Mouse (Mus musculus) limb, embryonic 15.5 days (tissue): ENCODE data around the gene Fntb. TPM values are rescaled to one million over a fixed set of nuclear protein-coding genes. Genes with fewer than 3 reads are reported as not detected.

Source experiments
- ATAC-seq: fragments of 200-750 bp; cut with Nextera tagmentation; 2 replicates; pipeline ENCODE4 v1.8.0; 2017; ENCODE audit warnings: low read depth, moderate TSS enrichment; ENCODE audit not compliant: insufficient number of reproducible peaks, low FRiP score, low TSS enrichment
- H3K27ac ChIP-seq: fragments of 300-500 bp; sonication (generic); 2 replicates; pipeline ENCODE4 v1.5.1; 2015; ENCODE audit warnings: moderate library complexity, mild to moderate bottlenecking, inconsistent platforms
- H3K27me3 ChIP-seq: fragments of 300-500 bp; sonication (generic); 2 replicates; pipeline ENCODE4 v1.6.1; 2015; ENCODE audit warnings: inconsistent platforms
- H3K36me3 ChIP-seq: fragments of 300-500 bp; sonication (generic); 2 replicates; pipeline ENCODE4 v1.6.1; 2015; ENCODE audit warnings: inconsistent platforms
- H3K4me1 ChIP-seq: fragments of 300-500 bp; sonication (generic); 2 replicates; pipeline ENCODE4 v1.6.1; 2015; ENCODE audit warnings: inconsistent platforms
- H3K4me2 ChIP-seq: fragments of 300-500 bp; sonication (generic); 2 replicates; pipeline ENCODE4 v1.6.1; 2015; ENCODE audit warnings: mild to moderate bottlenecking, inconsistent platforms
- H3K4me3 ChIP-seq: fragments of 300-500 bp; sonication (generic); 2 replicates; pipeline ENCODE4 v1.5.1; 2015; ENCODE audit warnings: mild to moderate bottlenecking, inconsistent platforms
- H3K9ac ChIP-seq: fragments of 300-500 bp; sonication (generic); 2 replicates; pipeline ENCODE4 v1.6.1; 2015; ENCODE audit warnings: inconsistent platforms
- H3K9me3 ChIP-seq: fragments of 300-500 bp; sonication (generic); 2 replicates; pipeline ENCODE4 v1.6.1; 2016; ENCODE audit warnings: inconsistent platforms
- WGBS: fragments of 180-500 bp; shearing (Covaris S2); methylation state at CpG from one replicate; pipeline ENCODE4 v1.1.7; 2015; 5-methylcytosine and 5-hydroxymethylcytosine counted together
- polyA plus RNA-seq: library from polyadenylated mRNA; unstranded; fragments of >200 nt; fragmentation: Nextera tagmentation; extraction: Ambion mirVana; gene quantifications from 2 replicates; pipeline ENCODE4 v1.2.1, GENCODE M21; 2015

Gene Fntb
- polyA plus RNA-seq, 1 experiment from 2014 or later, result 47.7 TPM

GRCm38 (mm10) chr12:76916163-76916562 lies 150.8 kb downstream of the Fntb start:
- ATAC-seq, result no peak
- H3K4me3 ChIP-seq, result no peak overlapping the region
- peaks cover 60% of the 10 kb centered on the region for H3K36me3 ChIP-seq
- no peak overlapping the region for H3K4me2 ChIP-seq
- H3K27ac ChIP-seq, result no peak overlapping the region
- no peaks in the 10 kb centered on the region for H3K4me1 ChIP-seq
- H3K9me3 ChIP-seq, result no peaks in the 10 kb centered on the region
- WGBS, result 90% methylated on average over 11 of the region's 11 CpGs
- H3K27me3 ChIP-seq, result no peaks in the 10 kb centered on the region
- H3K9ac ChIP-seq, result no peak overlapping the region

DNA sequence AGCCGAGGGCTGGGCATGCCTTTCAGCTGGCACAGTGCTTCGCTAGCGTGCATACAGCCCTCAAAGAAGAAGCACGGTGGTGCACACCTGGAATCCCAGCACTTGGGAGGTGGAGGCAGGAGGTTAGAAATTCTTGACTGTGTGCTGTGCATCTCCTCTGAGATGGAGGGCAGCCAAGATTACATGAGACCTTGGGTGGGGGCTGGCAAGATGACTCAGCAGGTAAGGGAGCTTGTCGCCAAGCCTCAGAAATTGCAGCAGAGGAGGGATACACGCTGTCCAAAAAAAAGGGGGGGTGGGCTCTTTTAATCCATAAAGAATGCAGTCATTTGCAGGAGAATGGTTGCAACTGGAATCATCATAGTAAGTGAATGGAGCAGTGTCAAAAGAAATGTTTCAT lies 152.7 kb downstream of the Fntb start:
- Histone ChIP-seq H3K27me3 (no peaks in the 10 kb centered on the region), H3K9me3 (no peaks in the 10 kb centered on the region), H3K4me1 (no peaks in the 10 kb centered on the region), H3K36me3 (peaks cover 54% of the 10 kb centered on the region), H3K4me3 (no peak overlapping the region), H3K27ac (no peak overlapping the region), H3K4me2 (no peak overlapping the region), H3K9ac (no peak overlapping the region)
- WGBS, result 80% methylated on average over 6 of the region's 6 CpGs
- no peak for ATAC-seq

- no peaks in the 10 kb centered on the region for H3K27me3 ChIP-seq
- H3K4me2 ChIP-seq, result no peak overlapping the region
- WGBS, result 58% methylated on average over 3 of the region's 3 CpGs
- H3K36me3 ChIP-seq, result peaks cover 55% of the 10 kb centered on the region
- no peaks in the 10 kb centered on the region for H3K9me3 ChIP-seq
- no peak for ATAC-seq
- H3K9ac ChIP-seq, result no peak overlapping the region
- no peaks in the 10 kb centered on the region for H3K4me1 ChIP-seq
- no peak overlapping the region for H3K4me3 ChIP-seq
- no peak overlapping the region for H3K27ac ChIP-seq
Measured at GRCm38 (mm10) chr12:76918855-76919254, 153.5 kb downstream of the Fntb start.

DNA sequence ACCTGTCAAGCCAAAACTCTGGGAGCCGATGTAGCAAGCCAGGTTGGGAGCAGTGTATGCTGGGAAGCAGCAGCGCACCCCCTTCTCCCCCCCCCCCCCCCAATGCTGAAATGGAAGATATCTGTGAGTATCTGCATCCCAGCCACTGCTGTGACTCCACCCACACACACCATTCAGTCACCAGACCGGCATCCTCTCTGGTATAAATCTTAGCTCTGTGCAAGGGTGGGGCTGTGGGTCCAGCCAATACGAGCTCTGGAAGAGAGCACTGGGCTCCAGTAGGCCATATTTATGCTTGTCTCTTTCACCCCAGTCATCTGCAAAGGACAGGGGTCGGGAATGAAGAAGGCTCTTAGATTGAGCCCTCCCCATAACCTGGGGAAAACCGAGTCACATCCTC lies 155.0 kb downstream of the Fntb start:
- no peak overlapping the region for H3K9ac ChIP-seq
- H3K4me1 ChIP-seq, result no peaks in the 10 kb centered on the region
- no peaks in the 10 kb centered on the region for H3K27me3 ChIP-seq
- no peak overlapping the region for H3K27ac ChIP-seq
- WGBS, result 77% methylated on average over 6 of the region's 6 CpGs
- ATAC-seq, result peak; percentile 17; the same call in 1 of the 2 replicates
- H3K4me3 ChIP-seq, result no peak overlapping the region
- no peaks in the 10 kb centered on the region for H3K9me3 ChIP-seq
- H3K4me2 ChIP-seq, result no peak overlapping the region
- H3K36me3 ChIP-seq, result peaks cover 48% of the 10 kb centered on the region

GRCm38 (mm10) chr12:76920990-76921389 lies 155.6 kb downstream of the Fntb start:
- H3K4me3 ChIP-seq, result no peak overlapping the region
- H3K9ac ChIP-seq, result no peak overlapping the region
- no peak overlapping the region for H3K4me2 ChIP-seq
- no peaks in the 10 kb centered on the region for H3K9me3 ChIP-seq
- no peaks in the 10 kb centered on the region for H3K4me1 ChIP-seq
- no peak for ATAC-seq
- H3K27me3 ChIP-seq, result no peaks in the 10 kb centered on the region
- H3K27ac ChIP-seq, result no peak overlapping the region
- peaks cover 46% of the 10 kb centered on the region for H3K36me3 ChIP-seq
- WGBS, result 84% methylated on average over 8 of the region's 8 CpGs

- no peak overlapping the region for H3K4me2 ChIP-seq
- H3K9me3 ChIP-seq, result no peaks in the 10 kb centered on the region
- peaks cover 28% of the 10 kb centered on the region for H3K36me3 ChIP-seq
- no peak overlapping the region for H3K9ac ChIP-seq
- no peak overlapping the region for H3K4me3 ChIP-seq
- no peak for ATAC-seq
- no peaks in the 10 kb centered on the region for H3K4me1 ChIP-seq
- H3K27me3 ChIP-seq, result no peaks in the 10 kb centered on the region
- WGBS, result 89% methylated on average over 8 of the region's 8 CpGs
- no peak overlapping the region for H3K27ac ChIP-seq
Measured at GRCm38 (mm10) chr12:76923118-76923517, 157.7 kb downstream of the Fntb start.

- no peak overlapping the region for H3K4me2 ChIP-seq
- 85% methylated on average over 10 of the region's 10 CpGs for WGBS
Measured at GRCm38 (mm10) chr12:76924904-76925604, 159.7 kb downstream of the Fntb start.

GRCm38 (mm10) chr12:76926338-76926945 lies 161.1 kb downstream of the Fntb start:
- peaks cover 12% of the 10 kb centered on the region for H3K36me3 ChIP-seq
- H3K4me2 ChIP-seq, result no peak overlapping the region
- H3K4me3 ChIP-seq, result no peak overlapping the region
- no peaks in the 10 kb centered on the region for H3K9me3 ChIP-seq
- no peak overlapping the region for H3K9ac ChIP-seq
- H3K27me3 ChIP-seq, result no peaks in the 10 kb centered on the region
- no peaks in the 10 kb centered on the region for H3K4me1 ChIP-seq
- WGBS, result 70% methylated on average over 10 of the region's 10 CpGs
- no peak for ATAC-seq
- H3K27ac ChIP-seq, result no peak overlapping the region

More at GRCm38 (mm10) chr12:76924904-76925604, 159.7 kb downstream of the Fntb start:
- Histone ChIP-seq H3K9me3 (no peaks in the 10 kb centered on the region), H3K9ac (no peak overlapping the region), H3K27me3 (no peaks in the 10 kb centered on the region), H3K4me1 (no peaks in the 10 kb centered on the region), H3K4me3 (no peak overlapping the region), H3K27ac (no peak overlapping the region), H3K36me3 (peaks cover 24% of the 10 kb centered on the region)
- ATAC-seq, result no peak

DNA sequence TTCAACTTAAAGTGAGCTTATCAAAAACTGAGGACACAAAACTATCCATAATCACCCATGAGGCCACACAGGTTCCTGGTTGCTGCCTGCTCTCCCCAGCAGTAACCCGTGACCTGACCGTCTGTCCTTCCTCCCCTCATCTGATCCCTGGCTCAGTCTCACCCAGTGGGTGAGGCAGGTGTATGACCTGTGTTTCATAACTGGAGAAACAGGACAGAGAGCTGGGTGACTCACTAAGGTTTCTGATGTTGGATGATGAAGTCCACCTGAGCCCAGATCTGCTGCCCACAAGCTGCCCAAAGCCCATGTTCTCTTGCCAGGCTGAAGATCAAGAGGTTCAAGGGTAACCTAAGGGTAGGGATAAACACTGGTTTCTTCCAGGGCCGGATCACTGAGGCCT lies 161.6 kb downstream of the Fntb start:
- Histone ChIP-seq H3K9me3 (no peaks in the 10 kb centered on the region), H3K9ac (no peak overlapping the region), H3K4me2 (no peak overlapping the region), H3K4me1 (0 out of 2 replicates have a peak, but pooled peaks cover under 1% of the 10 kb centered on the region), H3K4me3 (no peak overlapping the region), H3K36me3 (peaks cover 12% of the 10 kb centered on the region), H3K27ac (no peak overlapping the region), H3K27me3 (no peaks in the 10 kb centered on the region)
- no peak for ATAC-seq
- 83% methylated on average over 3 of the region's 3 CpGs for WGBS

DNA sequence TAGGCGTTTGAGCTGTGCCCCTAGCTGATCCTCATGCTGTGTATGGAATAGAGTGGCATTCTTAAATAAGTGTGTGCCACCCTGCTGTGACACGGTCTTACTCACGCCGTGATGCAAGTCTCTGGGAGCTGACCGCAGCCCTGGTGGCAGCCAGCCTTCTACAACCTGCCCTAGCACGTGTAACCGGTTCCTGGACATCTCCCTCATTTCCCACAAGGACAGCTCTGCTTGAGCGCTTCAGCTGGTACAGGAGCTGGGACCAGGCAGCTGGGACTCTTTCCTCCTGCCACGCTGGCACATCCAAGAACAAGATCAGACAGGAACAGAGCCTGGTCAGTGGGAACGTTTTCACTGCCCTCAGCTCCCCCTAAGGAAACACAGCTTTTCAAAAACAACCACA lies 162.2 kb downstream of the Fntb start:
- H3K9ac ChIP-seq, result no peak overlapping the region
- H3K27ac ChIP-seq, result no peak overlapping the region
- no peaks in the 10 kb centered on the region for H3K27me3 ChIP-seq
- WGBS, result 62% methylated on average over 10 of the region's 10 CpGs
- peaks cover 12% of the 10 kb centered on the region for H3K36me3 ChIP-seq
- ATAC-seq, result no peak
- H3K4me3 ChIP-seq, result no peak overlapping the region
- H3K4me1 ChIP-seq, result peaks cover 6% of the 10 kb centered on the region; the same call in 1 of the 2 replicates
- H3K9me3 ChIP-seq, result no peaks in the 10 kb centered on the region
- H3K4me2 ChIP-seq, result no peak overlapping the region

GRCm38 (mm10) chr12:76930177-76930576 lies 164.8 kb downstream of the Fntb start:
- Histone ChIP-seq H3K4me3 (no peak overlapping the region), H3K9ac (no peak overlapping the region), H3K4me1 (peaks cover 8% of the 10 kb centered on the region; the same call in 1 of the 2 replicates), H3K36me3 (peaks cover 9% of the 10 kb centered on the region; the same call in 1 of the 2 replicates), H3K4me2 (no peak overlapping the region), H3K27ac (no peak overlapping the region), H3K27me3 (no peaks in the 10 kb centered on the region), H3K9me3 (no peaks in the 10 kb centered on the region)
- ATAC-seq, result no peak
- 66% methylated on average over 6 of the region's 6 CpGs for WGBS
